Comparison of ENCODE assay signal across 8 mouse cellular contexts in the genomic region with DNA sequence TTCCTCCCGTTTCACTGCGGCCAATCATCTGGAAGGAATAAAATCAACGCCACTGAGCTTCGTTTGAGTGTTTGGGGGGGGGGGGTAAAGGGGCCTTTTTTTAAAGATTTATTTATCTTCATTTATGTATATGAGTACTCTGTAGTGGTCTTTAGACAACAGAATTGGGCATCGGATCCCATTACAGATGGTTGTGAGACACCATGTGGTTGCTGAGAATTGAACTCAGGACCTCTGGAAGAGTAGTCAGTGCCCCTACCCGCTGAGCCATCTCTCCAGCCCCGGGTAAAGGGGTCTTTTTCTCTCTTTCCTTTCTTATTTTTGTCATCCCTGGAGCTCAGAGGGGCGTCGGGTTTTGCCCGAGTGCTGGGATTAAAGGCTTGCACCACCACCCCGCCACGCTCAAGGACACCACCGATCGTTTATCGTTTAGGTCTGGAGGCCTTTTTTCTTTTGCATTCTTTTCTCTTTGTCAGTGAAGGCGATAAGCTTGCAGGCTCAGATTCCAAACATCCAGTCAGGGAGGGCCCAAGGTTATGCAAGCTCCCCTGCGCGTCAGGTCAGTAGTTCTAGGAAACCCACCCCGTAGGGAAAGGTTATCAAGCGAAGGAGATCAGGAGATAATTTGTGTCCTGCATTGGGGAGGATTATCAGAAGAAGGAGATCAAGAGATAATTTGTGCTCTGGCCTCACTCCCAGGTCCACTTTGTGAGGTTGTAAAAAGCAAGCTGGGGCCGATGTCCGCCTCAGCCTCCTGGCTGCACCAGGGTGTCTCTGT. TPM values are rescaled to one million over a fixed set of nuclear protein-coding genes. Genes with fewer than 3 reads are reported as not detected.
DNase-seq lines count a peak whose midpoint lies in the region; ATAC-seq lines count a peak whose summit lies in the region.

No protein-coding gene starts in this region.

- H3K9ac ChIP-seq in heart, embryonic 14.5 days (ENCODE audit: low read length): peak overlapping the region; percentile 97
- H3K9ac ChIP-seq in hindbrain, embryonic 16.5 days (ENCODE audit: low read depth, low read length): peak overlapping the region; percentile 84

- H3K4me3 ChIP-seq in heart, embryonic 14.5 days (ENCODE audit: control insufficient read depth in 1 of 2, insufficient read depth in 1 of 2, low read depth in 1 of 2, low read length in 2 of 2): peak overlapping the region; percentile 69 to 94
- H3K4me3 ChIP-seq in hindbrain, embryonic 16.5 days (ENCODE audit: low read length): peak overlapping the region; percentile 75
- peak overlapping the region; percentile 89 for H3K4me3 ChIP-seq in midbrain, embryonic 10.5 days

- peaks cover 21% of the 10 kb centered on the region for H3K36me3 ChIP-seq in heart, embryonic 14.5 days (ENCODE audit: control insufficient read depth, insufficient read depth, low read length)
- no peaks in the 10 kb centered on the region for H3K36me3 ChIP-seq in hindbrain, embryonic 16.5 days (ENCODE audit: control insufficient read depth, insufficient read depth, low read length)
- H3K36me3 ChIP-seq in midbrain, embryonic 10.5 days: peaks cover 26% of the 10 kb centered on the region

- WGBS in heart, embryonic 14.5 days: 7% methylated on average over 22 of the region's 22 CpGs
- WGBS in hindbrain, embryonic 16.5 days: 12% methylated on average over 22 of the region's 22 CpGs
- WGBS in midbrain, embryonic 10.5 days: 15% methylated on average over 22 of the region's 22 CpGs

- peak overlapping the region; percentile 71 for H3K4me2 ChIP-seq in heart, embryonic 14.5 days (ENCODE audit: low read length)
- H3K4me2 ChIP-seq in hindbrain, embryonic 16.5 days (ENCODE audit: low read length): peak overlapping the region; percentile 63

- peak overlapping the region; percentile 92 to 97 for H3K27ac ChIP-seq in heart, embryonic 14.5 days (replicated peaks in 1 of 2; ENCODE audit: control insufficient read depth in 1 of 2, insufficient read depth in 1 of 2, low read depth in 2 of 2, low read length in 2 of 2)
- H3K27ac ChIP-seq in hindbrain, embryonic 16.5 days (ENCODE audit: low read depth, low read length): peak overlapping the region; percentile 91
- H3K27ac ChIP-seq in midbrain, embryonic 10.5 days (replicated peaks): peak overlapping the region; percentile 94

- peaks cover 9 to 24% of the 10 kb centered on the region in 2 experiments for H3K4me1 ChIP-seq in heart, embryonic 14.5 days (ENCODE audit: control insufficient read depth in 2 of 2, insufficient read depth in 2 of 2, low read length in 2 of 2)
- H3K4me1 ChIP-seq in hindbrain, embryonic 16.5 days (ENCODE audit: control insufficient read depth, insufficient read depth, low read depth, low read length): peaks cover 22% of the 10 kb centered on the region
- H3K4me1 ChIP-seq in midbrain, embryonic 10.5 days: peaks cover 33% of the 10 kb centered on the region

- no peak for DNase-seq in heart, adult 9 months (ENCODE audit: low spot score in 2 of 2)
- peak; percentile 50 for DNase-seq in ES-CJ7 (ENCODE audit: low read depth, low spot score)
- peak; percentile 17 to 23 for DNase-seq in cerebellum, postnatal 25 days
- DNase-seq in midbrain, embryonic 10.5 days (ENCODE audit: low spot score): peak; percentile 33
- no peak for DNase-seq in left cerebral cortex, adult 8-10 months (ENCODE audit: low spot score in 2 of 2)
- DNase-seq in layer of hippocampus, postnatal 25 days (ENCODE audit: extremely low spot score in 1 of 2, low spot score in 1 of 2): no peak

- no peaks in the 10 kb centered on the region for H3K9me3 ChIP-seq in heart, embryonic 14.5 days (ENCODE audit: control insufficient read depth, low read length)
- H3K9me3 ChIP-seq in hindbrain, embryonic 16.5 days (ENCODE audit: control insufficient read depth, low read length): no peaks in the 10 kb centered on the region
- H3K9me3 ChIP-seq in midbrain, embryonic 10.5 days (replicated peaks): no peaks in the 10 kb centered on the region

- ATAC-seq in heart, embryonic 14.5 days (ENCODE audit: insufficient number of reproducible peaks, insufficient read depth, low FRiP score, low read depth): no peak
- 0 out of 2 replicates have a peak, but pooled peaks have one; percentile 14 for ATAC-seq in hindbrain, embryonic 16.5 days

- H3K27me3 ChIP-seq in heart, embryonic 14.5 days (ENCODE audit: control insufficient read depth, insufficient read depth, low read length): no peaks in the 10 kb centered on the region
- H3K27me3 ChIP-seq in hindbrain, embryonic 16.5 days (replicated peaks; ENCODE audit: control insufficient read depth, insufficient read depth, low read length): no peaks in the 10 kb centered on the region
- H3K27me3 ChIP-seq in midbrain, embryonic 10.5 days (ENCODE audit: low read depth, poor library complexity, severe bottlenecking): no peaks in the 10 kb centered on the region

RNA-seq across cellular contexts. Expression of a gene that starts 2.3 kb away (rescaled TPM):
- 34.0 and 39.2 TPM in 2 replicates for polyA plus RNA-seq in heart, embryonic 14.5 days (2014; fragmentation: Nextera tagmentation; extraction: Ambion mirVana)
- polyA plus RNA-seq in hindbrain, embryonic 16.5 days (2015; fragmentation: Nextera tagmentation; extraction: Ambion mirVana): 58.9 and 69.4 TPM in 2 replicates
- 59.0 and 61.3 TPM in 2 replicates for polyA plus RNA-seq in midbrain, embryonic 10.5 days (2016; fragmentation: Nextera tagmentation; extraction: Ambion mirVana)
- total RNA-seq in left cerebral cortex, adult 8-10 months (2022): 10 to 100 TPM; 35.1 to 44.7 (median 40.9) TPM
- 10 to 100 TPM; 40.1 to 45.0 TPM for total RNA-seq in layer of hippocampus, postnatal 25 days (2021)

RNA-seq across cellular contexts. Expression of a gene that starts 2.4 kb away (rescaled TPM):
- polyA plus RNA-seq in heart, embryonic 14.5 days (2014; fragmentation: Nextera tagmentation; extraction: Ambion mirVana): 0.53 and 0.66 TPM in 2 replicates
- polyA plus RNA-seq in hindbrain, embryonic 16.5 days (2015; fragmentation: Nextera tagmentation; extraction: Ambion mirVana): 0.30 and 0.31 TPM in 2 replicates
- polyA plus RNA-seq in midbrain, embryonic 10.5 days (2016; fragmentation: Nextera tagmentation; extraction: Ambion mirVana): 0.43 TPM in 1 of 2 replicates, not detected in the other
- not detected for total RNA-seq in left cerebral cortex, adult 8-10 months (2022)
- under 1 TPM in 1 of 2 experiments, not detected in 1; 0.73 TPM for total RNA-seq in layer of hippocampus, postnatal 25 days (2021)

RNA-seq across cellular contexts. Expression of a gene that starts 34.4 kb away (rescaled TPM):
- 69.0 and 74.1 TPM in 2 replicates for polyA plus RNA-seq in heart, embryonic 14.5 days (2014; fragmentation: Nextera tagmentation; extraction: Ambion mirVana)
- 90.4 and 102 TPM in 2 replicates for polyA plus RNA-seq in hindbrain, embryonic 16.5 days (2015; fragmentation: Nextera tagmentation; extraction: Ambion mirVana)
- 139 and 150 TPM in 2 replicates for polyA plus RNA-seq in midbrain, embryonic 10.5 days (2016; fragmentation: Nextera tagmentation; extraction: Ambion mirVana)
- 10 to 100 TPM; 54.0 to 61.0 (median 56.8) TPM for total RNA-seq in left cerebral cortex, adult 8-10 months (2022)
- 10 to 100 TPM; 59.5 to 59.7 TPM for total RNA-seq in layer of hippocampus, postnatal 25 days (2021)

RNA-seq across cellular contexts. Expression of a gene that starts 41.4 kb away (rescaled TPM):
- polyA plus RNA-seq in heart, embryonic 14.5 days (2014; fragmentation: Nextera tagmentation; extraction: Ambion mirVana): 35.2 and 43.7 TPM in 2 replicates
- polyA plus RNA-seq in hindbrain, embryonic 16.5 days (2015; fragmentation: Nextera tagmentation; extraction: Ambion mirVana): 9.1 and 10.1 TPM in 2 replicates
- polyA plus RNA-seq in midbrain, embryonic 10.5 days (2016; fragmentation: Nextera tagmentation; extraction: Ambion mirVana): 11.8 and 12.1 TPM in 2 replicates
- total RNA-seq in left cerebral cortex, adult 8-10 months (2022): 10 to 100 TPM; 39.7 to 46.1 (median 41.2) TPM
- total RNA-seq in layer of hippocampus, postnatal 25 days (2021): 10 to 100 TPM; 45.1 to 45.8 TPM

Comparison
In these comparisons a context has a peak if more than half of its experiments do, and no peak if none do; other contexts are left out.
1. DNase-seq: peak in ES-CJ7 (single experiment), cerebellum, postnatal 25 days (2 of 2) and midbrain, embryonic 10.5 days (single experiment); none in heart, adult 9 months (0 of 2), left cerebral cortex, adult 8-10 months (0 of 2) and layer of hippocampus, postnatal 25 days (0 of 2).
2. Peak in every context shown above with its lines, with median percentiles within 50 percentile points of each other: H3K27ac ChIP-seq and H3K4me3 ChIP-seq.